Mouse (Mus musculus) left cerebral cortex, adult 11 months (tissue): Measurements from ENCODE around the gene Acod1.

Experiments used
- DNase-seq: peaks from one replicate; pipeline ENCODE4 v3.0.0; 2022; ENCODE audit warnings: low spot score

The Acod1 gene

DNA sequence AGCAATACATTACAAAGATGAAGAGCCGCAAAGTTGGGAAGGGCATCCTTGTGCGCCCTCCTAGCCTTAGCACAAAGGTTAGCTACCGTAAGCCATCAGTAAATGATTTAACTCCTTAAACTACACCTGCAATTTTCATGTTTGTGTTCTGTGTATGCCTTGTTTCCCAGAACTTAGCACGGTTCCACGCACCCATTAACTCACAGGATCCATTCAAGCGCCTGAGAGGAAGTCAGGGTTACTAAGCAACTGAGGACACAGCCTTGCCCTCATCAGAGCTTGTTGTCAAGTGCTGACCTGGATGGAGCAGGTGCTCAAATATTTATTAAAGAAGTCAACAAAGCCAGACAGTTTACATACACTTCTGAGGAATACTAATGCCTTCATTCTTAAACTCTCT, 55.5 kb downstream of the Acod1 start:
- no peak for DNase-seq

- no peak for DNase-seq
Observed at GRCm38 (mm10) chr14:103102731-103103335, 56.1 kb downstream of the Acod1 start.
